Comparison of ENCODE assay signal across 11 mouse cellular contexts in the genomic region with DNA sequence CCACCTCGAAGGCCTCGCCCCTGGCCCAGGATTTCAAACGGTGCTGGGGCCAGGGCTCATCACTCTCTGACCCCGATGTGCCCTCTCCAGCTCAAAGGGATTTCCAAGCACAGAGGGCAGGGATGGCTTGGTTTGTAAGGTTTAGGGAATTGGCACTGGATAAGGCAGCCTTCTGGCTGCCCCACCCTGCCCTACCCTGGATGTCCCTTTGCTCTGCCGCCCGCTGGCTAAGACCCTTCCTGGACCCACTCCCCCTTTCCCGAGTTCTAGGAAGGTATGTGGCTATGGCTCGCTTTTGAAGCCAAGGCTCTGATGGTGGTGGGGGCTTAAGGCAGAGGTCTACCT. TPM values are rescaled to one million over a fixed set of nuclear protein-coding genes. Genes with fewer than 3 reads are reported as not detected.
DNase-seq lines count a peak whose midpoint lies in the region; ATAC-seq and TF ChIP-seq lines count a peak whose summit lies in the region.
"Had no signal": no experiment of that assay in that cellular context is flagged by ENCODE, and none has a peak within 500 bp of the region (broad histone marks: within the 10 kb centered on the region; RNA-seq: fewer than 3 reads in every experiment).

No protein-coding gene starts in this region.

- no peak for ATAC-seq in heart, postnatal 0 days (ENCODE audit: insufficient read depth, low read depth)
- ATAC-seq in embryonic facial prominence, embryonic 12.5 days (ENCODE audit: insufficient number of reproducible peaks, insufficient read depth, low FRiP score, low TSS enrichment): no peak
- no peak for ATAC-seq in hindbrain, embryonic 13.5 days (ENCODE audit: low FRiP score)
- ATAC-seq in midbrain, embryonic 14.5 days (ENCODE audit: low FRiP score, low TSS enrichment): peak; percentile 48; the same call in 1 of the 2 replicates
- ATAC-seq: CD4-positive, CD25-positive, alpha-beta regulatory T cell, adult 4 months had no signal

- no peaks in the 10 kb centered on the region for H3K36me3 ChIP-seq in heart, postnatal 0 days (replicated peaks; ENCODE audit: control insufficient read depth, insufficient read depth, low read length)
- H3K36me3 ChIP-seq in embryonic facial prominence, embryonic 12.5 days: no peaks in the 10 kb centered on the region
- no peaks in the 10 kb centered on the region for H3K36me3 ChIP-seq in hindbrain, embryonic 13.5 days
- H3K36me3 ChIP-seq in midbrain, embryonic 14.5 days (ENCODE audit: control insufficient read depth, insufficient read depth, low read length): no peaks in the 10 kb centered on the region

- no peak for TF ChIP-seq EP300 in heart, postnatal 0 days (IDR thresholded peaks at IDR 0.05; ENCODE audit: low read depth)

- H3K4me3 ChIP-seq in heart, postnatal 0 days (ENCODE audit: low read depth, low read length): no peak overlapping the region
- H3K4me3 ChIP-seq in embryonic facial prominence, embryonic 12.5 days: peak overlapping the region; percentile 17; the same call in 1 of the 2 replicates
- peak overlapping the region; percentile 4; the same call in 1 of the 2 replicates for H3K4me3 ChIP-seq in hindbrain, embryonic 13.5 days
- H3K4me3 ChIP-seq in midbrain, embryonic 14.5 days (replicated peaks; ENCODE audit: low read depth, low read length): no peak overlapping the region

- no peak overlapping the region for H3K27ac ChIP-seq in heart, postnatal 0 days (ENCODE audit: low read depth)
- H3K27ac ChIP-seq in embryonic facial prominence, embryonic 12.5 days: peak overlapping the region; percentile 56
- H3K27ac ChIP-seq in hindbrain, embryonic 13.5 days: no peak overlapping the region
- no peak overlapping the region; the same call in 1 of the 2 replicates for H3K27ac ChIP-seq in midbrain, embryonic 14.5 days (replicated peaks; ENCODE audit: low read depth, low read length)

- no peak for TF ChIP-seq CTCF in heart, postnatal 0 days (IDR thresholded peaks at IDR 0.05; ENCODE audit: low read depth)

- DNase-seq in heart, postnatal 0 days (ENCODE audit: low spot score): no peak
- DNase-seq in heart, postnatal 4 days: no peak
- DNase-seq in midbrain, embryonic 14.5 days: no peak
- no peak for DNase-seq in T-cell, adult 2 months (ENCODE audit: low spot score)
- DNase-seq in adrenal gland, adult 8-10 months: no peak
- no peak for DNase-seq in thymus, postnatal 36 days
- DNase-seq: kidney, postnatal 10 days had no signal

- 35% methylated on average over 8 of the region's 8 CpGs for WGBS in heart, postnatal 0 days
- 16% methylated on average over 8 of the region's 8 CpGs for WGBS in embryonic facial prominence, embryonic 12.5 days
- WGBS in hindbrain, embryonic 13.5 days: 9% methylated on average over 8 of the region's 8 CpGs
- 7% methylated on average over 8 of the region's 8 CpGs for WGBS in midbrain, embryonic 14.5 days

- H3K9me3 ChIP-seq in heart, postnatal 0 days (replicated peaks; ENCODE audit: control insufficient read depth, low read length): peaks cover 8% of the 10 kb centered on the region; the same call in 1 of the 2 replicates
- H3K9me3 ChIP-seq in embryonic facial prominence, embryonic 12.5 days: 0 out of 2 replicates have a peak, but pooled peaks cover 3% of the 10 kb centered on the region
- peaks cover 10% of the 10 kb centered on the region for H3K9me3 ChIP-seq in hindbrain, embryonic 13.5 days
- H3K9me3 ChIP-seq in midbrain, embryonic 14.5 days (ENCODE audit: control insufficient read depth, low read length): peaks cover 14% of the 10 kb centered on the region; the same call in 1 of the 2 replicates

- H3K27me3 ChIP-seq in heart, postnatal 0 days (ENCODE audit: control insufficient read depth, insufficient read depth, low read length): peaks cover 27% of the 10 kb centered on the region
- H3K27me3 ChIP-seq in embryonic facial prominence, embryonic 12.5 days: no peaks in the 10 kb centered on the region
- H3K27me3 ChIP-seq in hindbrain, embryonic 13.5 days: peaks cover 91% of the 10 kb centered on the region
- H3K27me3 ChIP-seq in midbrain, embryonic 14.5 days (ENCODE audit: control insufficient read depth, insufficient read depth, low read length): peaks cover 26% of the 10 kb centered on the region; the same call in 1 of the 2 replicates

- H3K4me2 ChIP-seq in heart, postnatal 0 days (ENCODE audit: low read depth, low read length): 0 out of 2 replicates have a peak overlapping the region, but pooled peaks have one; percentile 15
- peak overlapping the region; percentile 51 for H3K4me2 ChIP-seq in embryonic facial prominence, embryonic 12.5 days (replicated peaks)
- H3K4me2 ChIP-seq in hindbrain, embryonic 13.5 days: peak overlapping the region; percentile 39
- peak overlapping the region; percentile 43 for H3K4me2 ChIP-seq in midbrain, embryonic 14.5 days (ENCODE audit: low read length)

- no peaks in the 10 kb centered on the region for H3K4me1 ChIP-seq in heart, postnatal 0 days (ENCODE audit: control insufficient read depth, insufficient read depth)
- peaks cover 19% of the 10 kb centered on the region for H3K4me1 ChIP-seq in embryonic facial prominence, embryonic 12.5 days
- H3K4me1 ChIP-seq in hindbrain, embryonic 13.5 days (replicated peaks): peaks cover 17% of the 10 kb centered on the region
- peaks cover 18% of the 10 kb centered on the region for H3K4me1 ChIP-seq in midbrain, embryonic 14.5 days (ENCODE audit: control insufficient read depth, insufficient read depth, low read length)

- no peak overlapping the region for H3K9ac ChIP-seq in heart, postnatal 0 days (replicated peaks; ENCODE audit: low read depth, low read length)
- peak overlapping the region; percentile 34; the same call in 1 of the 2 replicates for H3K9ac ChIP-seq in embryonic facial prominence, embryonic 12.5 days
- peak overlapping the region; percentile 39; the same call in 1 of the 2 replicates for H3K9ac ChIP-seq in hindbrain, embryonic 13.5 days
- no peak overlapping the region for H3K9ac ChIP-seq in midbrain, embryonic 14.5 days (replicated peaks; ENCODE audit: low read length)

RNA-seq across cellular contexts. Expression of a gene that starts 30.4 kb away (rescaled TPM):
- total RNA-seq in heart, postnatal 0 days (2014; rRNA removed; ENCODE audit: low replicate concordance): not detected in 2 replicates
- 0.71 and 0.88 TPM in 2 replicates for polyA plus RNA-seq in heart, postnatal 0 days (2015; fragmentation: Nextera tagmentation; extraction: Ambion mirVana)
- under 1 TPM; 0.65 to 0.69 TPM for total RNA-seq in heart, postnatal 4 days (2021)
- 1.3 and 1.5 TPM in 2 replicates for polyA plus RNA-seq in embryonic facial prominence, embryonic 12.5 days (2016; fragmentation: Nextera tagmentation; extraction: Ambion mirVana)
- 1.1 and 1.5 TPM in 2 replicates for polyA plus RNA-seq in hindbrain, embryonic 13.5 days (2015; fragmentation: Nextera tagmentation; extraction: Ambion mirVana)
- polyA plus RNA-seq in midbrain, embryonic 14.5 days (2014; fragmentation: Nextera tagmentation; extraction: Ambion mirVana): 0.43 and 0.64 TPM in 2 replicates
- 1 to 10 TPM; 1.9 to 5.3 (median 4.4) TPM for total RNA-seq in adrenal gland, adult 8-10 months (2022)

RNA-seq across cellular contexts. Expression of a gene that starts 42.9 kb away (rescaled TPM):
- total RNA-seq in heart, postnatal 0 days (2014; rRNA removed; ENCODE audit: low replicate concordance): not detected in 2 replicates
- not detected in 2 replicates for polyA plus RNA-seq in heart, postnatal 0 days (2015; fragmentation: Nextera tagmentation; extraction: Ambion mirVana)
- total RNA-seq in heart, postnatal 4 days (2021): not detected
- 5.1 and 6.0 TPM in 2 replicates for polyA plus RNA-seq in embryonic facial prominence, embryonic 12.5 days (2016; fragmentation: Nextera tagmentation; extraction: Ambion mirVana)
- polyA plus RNA-seq in hindbrain, embryonic 13.5 days (2015; fragmentation: Nextera tagmentation; extraction: Ambion mirVana): 5.9 and 9.8 TPM in 2 replicates
- polyA plus RNA-seq in midbrain, embryonic 14.5 days (2014; fragmentation: Nextera tagmentation; extraction: Ambion mirVana): 3.6 and 8.9 TPM in 2 replicates
- not detected for total RNA-seq in adrenal gland, adult 8-10 months (2022)
- polyA plus RNA-seq: CD4-positive, CD25-positive, alpha-beta regulatory T cell, adult 4 months; liver, embryonic 16.5 days had no signal

Comparison
In these comparisons a context has a peak if more than half of its experiments do, and no peak if none do; other contexts are left out.
1. H3K4me3 ChIP-seq: peak in embryonic facial prominence, embryonic 12.5 days (single experiment) and hindbrain, embryonic 13.5 days (single experiment); none in heart, postnatal 0 days (single experiment) and midbrain, embryonic 14.5 days (single experiment).
2. H3K9ac ChIP-seq: peak in embryonic facial prominence, embryonic 12.5 days (single experiment) and hindbrain, embryonic 13.5 days (single experiment); none in heart, postnatal 0 days (single experiment) and midbrain, embryonic 14.5 days (single experiment).
3. Peak in every context shown above with its lines, with median percentiles within 50 percentile points of each other: H3K4me2 ChIP-seq.